Mouse (Mus musculus): ENCODE data around the gene Rangap1. TPM values are rescaled to one million over a fixed set of nuclear protein-coding genes. Genes with fewer than 3 reads are reported as not detected.
A peak's percentile ranks its signal among the peaks of the same experiment; 100 is the strongest.
"Not testable (repeated sequence)": the region's sequence is repeated elsewhere in the genome, so short reads cannot be mapped to it uniquely, and the experiment has no call there.

Rangap1 gene
- polyA plus RNA-seq, 1 experiment: 158 TPM

DNA sequence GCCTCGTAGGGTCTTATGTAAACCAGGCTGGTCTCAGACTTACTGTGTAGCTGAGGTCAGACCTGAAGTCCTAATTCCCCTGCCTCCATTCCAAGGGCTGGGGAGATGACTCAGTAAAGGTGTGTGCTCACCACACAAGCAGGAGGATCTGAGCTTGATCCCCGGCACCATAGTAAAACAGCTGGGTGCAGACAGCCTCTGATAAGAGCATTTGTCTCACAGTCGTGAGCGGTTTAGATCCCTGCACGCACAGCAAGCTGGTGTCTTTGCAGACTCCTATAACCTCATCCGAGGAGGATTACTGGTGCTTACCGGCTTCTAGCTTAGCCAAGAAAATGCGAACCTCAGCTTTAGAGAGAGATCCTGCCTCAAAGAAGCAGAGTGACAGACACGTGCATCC is 8.3 kb upstream of the Rangap1 start:
- Histone ChIP-seq H3K4me3 (ENCODE audit: low read depth, low read length) (no peak overlapping the region), H3K4me1 (ENCODE audit: control insufficient read depth, insufficient read depth, low read length) (no peaks in the 10 kb centered on the region), H3K27ac (ENCODE audit: insufficient read depth, low read length) (no peak overlapping the region), H3K9me3 (replicated peaks; ENCODE audit: control insufficient read depth, insufficient read depth, low read length, poor library complexity, severe bottlenecking) (no peaks in the 10 kb centered on the region), H3K36me3 (ENCODE audit: control insufficient read depth, insufficient read depth, low read length, poor library complexity, severe bottlenecking) (no peaks in the 10 kb centered on the region), H3K27me3 (ENCODE audit: control insufficient read depth, insufficient read depth, low read length, poor library complexity, severe bottlenecking) (no peaks in the 10 kb centered on the region), H3K9ac (ENCODE audit: low read depth, poor library complexity, severe bottlenecking) (no peak overlapping the region)
- TF ChIP-seq EP300 (IDR thresholded peaks at IDR 0.05; ENCODE audit: insufficient read depth, low read depth, low read length) (no peak), POLR2A (IDR thresholded peaks at IDR 0.05; ENCODE audit: insufficient read depth, low read length) (no peak), CTCF (IDR thresholded peaks at IDR 0.05; ENCODE audit: low read depth, low read length) (no peak)

DNA sequence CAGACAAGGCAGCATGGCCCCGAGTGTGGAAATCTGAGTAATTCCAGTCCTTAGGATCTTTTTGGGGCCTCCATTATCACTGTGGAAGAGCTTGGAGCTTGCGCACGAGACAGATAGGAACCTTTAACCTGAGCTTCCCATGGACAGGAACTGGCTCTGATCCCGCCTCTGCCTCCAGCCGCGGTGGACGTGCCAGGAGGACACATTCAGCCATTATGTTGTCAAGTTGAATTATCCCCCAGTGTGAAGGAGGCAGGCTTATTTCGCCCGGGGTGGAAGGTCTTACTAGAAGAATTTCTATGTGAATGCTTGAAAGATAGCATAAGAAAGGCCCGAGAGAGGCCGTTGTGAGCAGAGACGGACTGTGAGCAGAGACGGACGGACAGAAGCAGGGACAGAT is 4.4 kb upstream of the Rangap1 start:
- H3K36me3 ChIP-seq (ENCODE audit: control insufficient read depth, insufficient read depth, low read length, poor library complexity, severe bottlenecking): no peaks in the 10 kb centered on the region
- no peaks in the 10 kb centered on the region for H3K4me1 ChIP-seq (ENCODE audit: control insufficient read depth, insufficient read depth, low read length)
- TF ChIP-seq POLR2A (IDR thresholded peaks at IDR 0.05; ENCODE audit: insufficient read depth, low read length) (no peak), CTCF (IDR thresholded peaks at IDR 0.05; ENCODE audit: low read depth, low read length) (no peak), EP300 (IDR thresholded peaks at IDR 0.05; ENCODE audit: insufficient read depth, low read depth, low read length) (no peak)
- no peak overlapping the region for H3K27ac ChIP-seq (ENCODE audit: insufficient read depth, low read length)
- H3K4me3 ChIP-seq (ENCODE audit: low read depth, low read length): 0 out of 2 replicates have a peak overlapping the region, but pooled peaks have one; percentile 7
- H3K9ac ChIP-seq (ENCODE audit: low read depth, poor library complexity, severe bottlenecking): no peak overlapping the region
- H3K9me3 ChIP-seq (replicated peaks; ENCODE audit: control insufficient read depth, insufficient read depth, low read length, poor library complexity, severe bottlenecking): no peaks in the 10 kb centered on the region
- no peaks in the 10 kb centered on the region for H3K27me3 ChIP-seq (ENCODE audit: control insufficient read depth, insufficient read depth, low read length, poor library complexity, severe bottlenecking)

DNA sequence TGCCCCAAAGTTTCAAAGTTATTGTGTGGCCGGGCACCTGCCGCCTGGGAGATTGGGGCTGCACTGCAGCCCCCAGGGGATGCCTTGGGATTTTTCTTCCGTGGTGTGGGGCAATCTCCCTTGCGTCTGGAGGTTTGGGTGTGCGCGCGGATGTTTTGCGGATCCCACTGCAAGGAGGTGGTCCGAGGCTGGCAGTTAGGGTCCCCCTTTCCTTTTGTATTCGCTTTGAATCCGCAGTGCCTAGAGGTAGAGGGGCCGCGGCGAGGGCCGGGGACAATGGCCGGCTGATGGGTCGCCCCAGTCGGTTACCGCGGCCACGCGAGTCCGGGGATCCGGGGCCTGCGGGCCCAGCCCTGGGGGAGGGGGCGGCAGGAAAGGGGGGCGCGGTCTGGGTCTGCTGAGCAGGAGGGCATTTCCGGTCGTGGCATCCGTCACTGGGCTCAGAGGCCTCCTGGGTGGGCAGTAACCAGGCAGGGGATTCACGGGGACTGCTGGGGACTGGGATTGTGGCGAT is 328 bp upstream of the Rangap1 start:
- no peaks in the 10 kb centered on the region for H3K27me3 ChIP-seq (ENCODE audit: control insufficient read depth, insufficient read depth, low read length, poor library complexity, severe bottlenecking)
- H3K27ac ChIP-seq (ENCODE audit: insufficient read depth, low read length): no peak overlapping the region
- H3K9me3 ChIP-seq (replicated peaks; ENCODE audit: control insufficient read depth, insufficient read depth, low read length, poor library complexity, severe bottlenecking): no peaks in the 10 kb centered on the region
- no peaks in the 10 kb centered on the region for H3K4me1 ChIP-seq (ENCODE audit: control insufficient read depth, insufficient read depth, low read length)
- TF ChIP-seq POLR2A (IDR thresholded peaks at IDR 0.05; ENCODE audit: insufficient read depth, low read length) (no peak), CTCF (IDR thresholded peaks at IDR 0.05; ENCODE audit: low read depth, low read length) (no peak), EP300 (IDR thresholded peaks at IDR 0.05; ENCODE audit: insufficient read depth, low read depth, low read length) (no peak)
- H3K9ac ChIP-seq (ENCODE audit: low read depth, poor library complexity, severe bottlenecking): peak overlapping the region; percentile 98
- peak overlapping the region; percentile 91 for H3K4me3 ChIP-seq (ENCODE audit: low read depth, low read length)
- no peaks in the 10 kb centered on the region for H3K36me3 ChIP-seq (ENCODE audit: control insufficient read depth, insufficient read depth, low read length, poor library complexity, severe bottlenecking)

- not testable (repeated sequence) for H3K4me1 ChIP-seq (ENCODE audit: control insufficient read depth, insufficient read depth, low read length); H3K27ac ChIP-seq (ENCODE audit: insufficient read depth, low read length); H3K9me3 ChIP-seq (replicated peaks; ENCODE audit: control insufficient read depth, insufficient read depth, low read length, poor library complexity, severe bottlenecking); H3K27me3 ChIP-seq (ENCODE audit: control insufficient read depth, insufficient read depth, low read length, poor library complexity, severe bottlenecking); H3K36me3 ChIP-seq (ENCODE audit: control insufficient read depth, insufficient read depth, low read length, poor library complexity, severe bottlenecking); H3K4me3 ChIP-seq (ENCODE audit: low read depth, low read length); H3K9ac ChIP-seq (ENCODE audit: low read depth, poor library complexity, severe bottlenecking)
- peak; percentile 20 for TF ChIP-seq CTCF (IDR thresholded peaks at IDR 0.05; ENCODE audit: low read depth, low read length)
Observed at GRCm38 (mm10) chr15:81742368-81742767, 3.0 kb downstream of the Rangap1 start.

DNA sequence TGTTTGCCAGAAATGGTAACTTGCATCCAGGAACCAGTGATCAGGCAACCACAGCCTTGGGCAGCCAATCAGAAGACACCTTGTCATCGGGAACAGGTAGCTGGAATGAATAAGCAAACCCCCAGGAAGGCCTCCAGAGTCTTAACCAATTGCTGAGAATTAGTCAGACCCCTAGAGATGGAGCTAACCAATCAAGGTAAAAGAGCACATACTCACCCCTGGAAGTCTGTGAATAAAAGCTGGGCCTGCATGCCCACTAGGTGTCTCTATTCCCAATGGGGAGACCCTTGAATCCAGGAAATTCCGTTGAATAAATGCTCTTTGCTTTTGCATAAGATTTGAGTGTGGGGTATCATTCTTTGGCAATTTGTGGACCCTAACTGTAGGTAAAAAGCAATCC is 5.4 kb downstream of the Rangap1 start:
- Histone ChIP-seq H3K36me3 (ENCODE audit: control insufficient read depth, insufficient read depth, low read length, poor library complexity, severe bottlenecking) (no peaks in the 10 kb centered on the region), H3K9me3 (replicated peaks; ENCODE audit: control insufficient read depth, insufficient read depth, low read length, poor library complexity, severe bottlenecking) (no peaks in the 10 kb centered on the region), H3K4me1 (ENCODE audit: control insufficient read depth, insufficient read depth, low read length) (no peaks in the 10 kb centered on the region), H3K9ac (ENCODE audit: low read depth, poor library complexity, severe bottlenecking) (no peak overlapping the region), H3K27ac (ENCODE audit: insufficient read depth, low read length) (no peak overlapping the region), H3K4me3 (ENCODE audit: low read depth, low read length) (no peak overlapping the region), H3K27me3 (ENCODE audit: control insufficient read depth, insufficient read depth, low read length, poor library complexity, severe bottlenecking) (no peaks in the 10 kb centered on the region)
- no peak for TF ChIP-seq EP300 (IDR thresholded peaks at IDR 0.05; ENCODE audit: insufficient read depth, low read depth, low read length)
- no peak for TF ChIP-seq POLR2A (IDR thresholded peaks at IDR 0.05; ENCODE audit: insufficient read depth, low read length)
- no peak for TF ChIP-seq CTCF (IDR thresholded peaks at IDR 0.05; ENCODE audit: low read depth, low read length)

DNA sequence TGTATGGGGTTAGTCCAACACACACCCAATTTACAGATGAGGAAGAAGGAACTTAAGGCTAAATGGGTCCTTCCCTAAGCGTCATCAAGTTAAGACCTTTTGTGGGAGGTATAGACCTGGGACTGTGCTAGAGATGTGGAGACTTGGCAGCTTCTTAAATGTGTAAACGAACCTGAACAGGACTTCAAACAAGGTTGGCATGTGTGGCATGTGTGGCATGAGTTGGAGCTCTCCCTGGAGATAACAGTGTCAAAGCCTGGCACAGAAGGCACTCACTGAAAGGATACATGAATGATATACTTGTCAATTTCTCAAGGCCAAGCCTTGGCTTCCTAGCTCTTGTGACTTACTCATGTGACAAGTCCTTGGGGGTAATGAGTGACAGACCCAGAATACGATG is 6.0 kb downstream of the Rangap1 start:
- TF ChIP-seq EP300 (IDR thresholded peaks at IDR 0.05; ENCODE audit: insufficient read depth, low read depth, low read length) (no peak), POLR2A (IDR thresholded peaks at IDR 0.05; ENCODE audit: insufficient read depth, low read length) (no peak), CTCF (IDR thresholded peaks at IDR 0.05; ENCODE audit: low read depth, low read length) (no peak)

More for the DNA sequence above, 6.0 kb downstream of the Rangap1 start:
- H3K4me3 ChIP-seq (ENCODE audit: low read depth, low read length): no peak overlapping the region
- no peaks in the 10 kb centered on the region for H3K4me1 ChIP-seq (ENCODE audit: control insufficient read depth, insufficient read depth, low read length)
- no peak overlapping the region for H3K9ac ChIP-seq (ENCODE audit: low read depth, poor library complexity, severe bottlenecking)
- no peaks in the 10 kb centered on the region for H3K9me3 ChIP-seq (replicated peaks; ENCODE audit: control insufficient read depth, insufficient read depth, low read length, poor library complexity, severe bottlenecking)
- H3K36me3 ChIP-seq (ENCODE audit: control insufficient read depth, insufficient read depth, low read length, poor library complexity, severe bottlenecking): no peaks in the 10 kb centered on the region
- H3K27me3 ChIP-seq (ENCODE audit: control insufficient read depth, insufficient read depth, low read length, poor library complexity, severe bottlenecking): no peaks in the 10 kb centered on the region
- H3K27ac ChIP-seq (ENCODE audit: insufficient read depth, low read length): no peak overlapping the region
